Mouse (Mus musculus) liver, embryonic 14.5 days (tissue): ENCODE results near the gene Rbm39. TPM values are rescaled to one million over a fixed set of nuclear protein-coding genes. Genes with fewer than 3 reads are reported as not detected.

Experiments
- ATAC-seq: fragments of 200-750 bp; cut with Nextera tagmentation; 2 replicates; pipeline ENCODE4 v1.8.0; 2017; ENCODE audit warnings: moderate number of reproducible peaks, mild to moderate bottlenecking, moderate library complexity; ENCODE audit not compliant: insufficient read depth
- DNase-seq, 3 experiments: peaks; one replicate each; pipeline ENCODE4 v3.0.0-alpha.2; 2012 to 2013; ENCODE audit warnings: low read depth in 3 of 3, low spot score in 3 of 3
- H3K27ac ChIP-seq: fragments of 300-500 bp; sonication (generic); 2 replicates; pipeline ENCODE4 v1.5.1; 2014; ENCODE audit warnings: moderate library complexity, mild to moderate bottlenecking, control low read depth, inconsistent platforms
- H3K27me3 ChIP-seq: fragments of 300-500 bp; sonication (generic); 2 replicates; pipeline ENCODE4 v1.6.1; 2014; ENCODE audit warnings: mild to moderate bottlenecking, low read length, moderate library complexity; ENCODE audit not compliant: control insufficient read depth, insufficient read depth
- H3K36me3 ChIP-seq: fragments of 300-500 bp; sonication (generic); replicated peaks from 2 replicates; pipeline ENCODE4 v1.6.1; 2014; ENCODE audit warnings: low read depth; ENCODE audit not compliant: control insufficient read depth, insufficient read depth
- H3K4me1 ChIP-seq, 2 experiments: fragments of 200-500 bp in 1 of 2; fragments of 300-500 bp in 1 of 2; sonication (generic) in 1 of 2; replicated peaks; 2 replicates each; pipeline ENCODE4 v1.6.1; 2012 to 2014; ENCODE audit warnings: antibody characterized with exemption in 1 of 2, inconsistent platforms in 1 of 2, low read length in 1 of 2; ENCODE audit not compliant: control insufficient read depth in 2 of 2, insufficient read depth in 2 of 2
- H3K4me2 ChIP-seq: fragments of 300-500 bp; sonication (generic); 2 replicates; pipeline ENCODE4 v1.6.1; 2014; ENCODE audit warnings: low read depth, mild to moderate bottlenecking, control low read depth, moderate library complexity
- H3K4me3 ChIP-seq, 2 experiments: fragments of 200-500 bp in 1 of 2; fragments of 300-500 bp in 1 of 2; sonication (generic) in 1 of 2; 2 replicates each; pipeline ENCODE4 v1.5.1; 2012 to 2014; ENCODE audit warnings: low read depth in 2 of 2, low read length in 2 of 2, mild to moderate bottlenecking in 2 of 2, control low read depth in 1 of 2, inconsistent platforms in 1 of 2, moderate library complexity in 1 of 2; ENCODE audit not compliant: insufficient read depth in 1 of 2
- H3K9ac ChIP-seq: fragments of 300-500 bp; sonication (generic); replicated peaks from 2 replicates; pipeline ENCODE4 v1.6.1; 2014; ENCODE audit warnings: mild to moderate bottlenecking, control low read depth, moderate library complexity
- H3K9me3 ChIP-seq: fragments of 300-500 bp; sonication (generic); 2 replicates; pipeline ENCODE4 v1.6.1; 2016; ENCODE audit warnings: low read length, mixed read lengths; ENCODE audit not compliant: control insufficient read depth
- CTCF ChIP-seq: IDR thresholded peaks from 2 replicates; pipeline ENCODE4 v1.5.1; 2016; ENCODE audit warnings: antibody characterized with exemption, low read depth, control low read depth
- EP300 ChIP-seq: IDR thresholded peaks from 2 replicates; pipeline ENCODE4 v1.6.1; 2016; ENCODE audit warnings: antibody characterized with exemption, low read depth
- WGBS: fragments of 180-500 bp; shearing (Covaris S2); extraction: QIAGEN DNeasy Blood & Tissue Kit; methylation state at CpG from one replicate; pipeline ENCODE4 v1.1.7; 2014; ENCODE audit not compliant: insufficient replicate concordance; 5-methylcytosine and 5-hydroxymethylcytosine counted together
- polyA plus RNA-seq, 2 experiments: library from polyadenylated mRNA; depleted of rRNA in 1 of 2; stranded (reverse) in 1 of 2; unstranded in 1 of 2; fragments of >200 nt; fragmentation: Nextera tagmentation in 1 of 2; extraction: Ambion mirVana in 1 of 2; gene quantifications; 2 replicates each; pipeline versions ENCODE4 v1.2.1 to v1.2.3; 2012 to 2014

Rbm39 gene
- polyA plus RNA-seq, 2 experiments, result 69.5 to 207 TPM

DNA sequence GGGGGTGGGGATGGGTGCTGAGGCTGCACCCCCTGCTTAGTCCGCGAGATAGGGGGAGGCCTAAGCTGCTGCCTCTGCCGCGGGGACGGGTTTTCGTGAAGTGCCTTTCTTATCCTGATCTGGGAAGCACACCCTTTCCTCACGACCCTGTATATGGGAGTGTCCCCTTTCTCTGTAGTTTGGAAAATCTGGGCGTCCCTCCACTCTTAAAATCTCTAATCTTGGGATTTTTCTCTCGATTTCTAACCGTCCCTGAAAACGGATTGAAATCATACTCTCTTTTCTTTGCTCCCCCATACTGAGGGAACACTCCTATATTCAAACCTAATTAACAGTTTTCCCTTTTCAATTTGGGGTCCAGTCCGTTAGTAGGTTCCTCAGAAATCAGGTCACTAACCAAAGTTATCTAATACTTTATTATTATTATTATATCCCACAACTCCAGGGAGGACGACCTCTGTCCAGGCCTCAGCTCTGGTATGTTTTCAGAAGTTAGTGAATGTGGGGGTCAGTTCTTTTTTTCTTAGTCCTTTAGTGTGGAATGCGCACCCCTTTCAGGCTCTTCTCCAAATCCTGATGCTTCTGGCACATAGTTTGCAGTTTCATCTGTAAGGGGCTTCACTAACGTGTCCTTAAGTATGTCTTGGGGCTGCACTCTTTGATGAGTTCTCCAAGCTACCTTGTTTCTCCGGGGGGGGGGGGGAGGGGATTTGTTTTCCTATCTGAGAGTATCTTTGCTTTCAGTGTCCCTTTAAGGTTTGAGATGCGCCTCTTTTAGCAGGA, 17.3 kb upstream of the Rbm39 start:
- Histone ChIP-seq H3K27ac (peak overlapping the region; percentile 87), H3K36me3 (no peaks in the 10 kb centered on the region), H3K4me3 (peak overlapping the region; percentile 67 to 80), H3K9me3 (no peaks in the 10 kb centered on the region), H3K9ac (peak overlapping the region; percentile 81), H3K4me1 (peaks cover 21% of the 10 kb centered on the region in 2 experiments), H3K4me2 (peak overlapping the region; percentile 98), H3K27me3 (no peaks in the 10 kb centered on the region)
- TF ChIP-seq EP300 (no peak), CTCF (no peak)
- ATAC-seq, result no peak
- 8% methylated on average over 17 of the region's 17 CpGs for WGBS
- DNase-seq, result no peak

DNA sequence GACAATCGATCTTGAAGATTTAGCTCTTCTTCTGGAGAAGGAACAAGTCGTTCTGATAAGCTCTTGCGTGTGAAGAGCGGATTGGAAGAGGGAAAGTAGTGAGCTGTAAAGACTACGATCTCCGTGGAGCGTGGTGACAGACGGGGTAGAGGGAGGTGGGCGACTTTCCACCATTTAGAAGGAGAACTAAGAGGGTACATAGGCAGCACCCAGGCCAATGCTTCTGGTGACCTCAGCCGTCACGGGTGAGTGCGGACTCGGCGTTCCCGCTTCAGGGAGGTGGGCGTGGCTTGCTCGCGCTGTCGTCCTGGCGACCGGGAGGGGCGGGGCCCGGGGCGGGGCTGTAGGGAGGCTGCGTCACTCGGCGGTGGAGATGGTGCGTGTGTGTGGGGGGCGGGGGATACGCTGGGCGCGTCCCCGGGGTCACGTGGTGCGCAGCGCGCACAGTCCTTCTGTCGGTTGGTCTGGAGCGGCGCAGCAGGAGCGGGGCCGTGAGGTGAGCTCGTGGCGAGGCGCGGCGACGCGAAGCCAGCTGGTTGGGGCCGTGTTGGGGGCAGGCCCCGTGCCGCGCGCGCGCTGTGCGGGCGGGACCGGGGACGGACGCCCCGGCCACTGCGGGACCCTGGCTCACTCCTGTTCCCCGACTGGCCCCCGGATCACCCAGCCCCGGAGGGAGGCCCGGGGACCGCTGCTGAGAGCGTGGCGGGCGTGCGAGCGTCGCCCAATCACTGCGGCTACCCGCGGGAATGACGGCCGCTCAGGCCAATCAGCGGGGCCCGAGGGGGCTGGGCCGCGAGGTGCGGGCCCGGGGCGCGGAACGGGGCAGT, 16.5 kb upstream of the Rbm39 start, which contains the start of gene Phf20:
Phf20 (plus strand) TSS at position 165 of the 827 bp plus-strand sequence.
- H3K27ac ChIP-seq, result peak within 1 kb of the TSS; percentile 87
- no peaks in the 10 kb centered on the region for H3K27me3 ChIP-seq
- H3K9me3 ChIP-seq, result no peaks in the 10 kb centered on the region
- DNase-seq (peak; percentile 93 to 94 (median 94)), ATAC-seq (peak; percentile 98)
- H3K36me3 ChIP-seq, result no peaks in the 10 kb centered on the region
- H3K9ac ChIP-seq, result peak within 1 kb of the TSS; percentile 81
- peak within 1 kb of the TSS; percentile 98 for H3K4me2 ChIP-seq
- H3K4me3 ChIP-seq, result peak within 1 kb of the TSS; percentile 80
- TF ChIP-seq CTCF, result peak; percentile 24; the same call in 1 of the 2 replicates
- no peak for TF ChIP-seq EP300
- H3K4me1 ChIP-seq, result peaks cover 21% of the 10 kb centered on the region in 2 experiments
- under 1% methylated on average over 86 of the region's 88 CpGs for WGBS

DNA sequence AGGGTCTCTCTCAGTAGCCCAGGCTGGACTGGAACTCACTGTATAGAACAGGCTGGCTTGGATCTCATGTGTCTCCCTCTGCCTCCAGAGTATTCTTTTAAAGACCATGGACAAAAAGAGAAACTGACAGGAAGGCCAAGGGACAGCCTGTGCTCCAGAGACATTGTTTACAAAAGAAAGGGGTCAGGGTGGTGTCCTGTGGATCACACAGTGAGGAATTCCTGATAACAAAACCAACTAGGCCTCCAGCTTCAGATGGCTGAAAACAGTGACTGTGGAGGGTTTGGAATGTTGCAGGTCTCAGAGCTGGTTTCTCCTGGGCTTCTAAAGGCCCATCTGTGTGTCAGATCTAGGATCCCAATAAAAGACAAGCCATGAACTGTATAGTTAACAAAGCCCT, 14.5 kb upstream of the Rbm39 start:
- Histone ChIP-seq H3K4me3 (no peak overlapping the region), H3K9me3 (no peaks in the 10 kb centered on the region), H3K4me1 (peaks cover 21 to 29% of the 10 kb centered on the region in 2 experiments), H3K4me2 (no peak overlapping the region), H3K36me3 (no peaks in the 10 kb centered on the region), H3K9ac (no peak overlapping the region), H3K27ac (no peak overlapping the region), H3K27me3 (no peaks in the 10 kb centered on the region)
- ATAC-seq, result no peak
- TF ChIP-seq EP300 (no peak), CTCF (no peak)
- DNase-seq, result no peak

DNA sequence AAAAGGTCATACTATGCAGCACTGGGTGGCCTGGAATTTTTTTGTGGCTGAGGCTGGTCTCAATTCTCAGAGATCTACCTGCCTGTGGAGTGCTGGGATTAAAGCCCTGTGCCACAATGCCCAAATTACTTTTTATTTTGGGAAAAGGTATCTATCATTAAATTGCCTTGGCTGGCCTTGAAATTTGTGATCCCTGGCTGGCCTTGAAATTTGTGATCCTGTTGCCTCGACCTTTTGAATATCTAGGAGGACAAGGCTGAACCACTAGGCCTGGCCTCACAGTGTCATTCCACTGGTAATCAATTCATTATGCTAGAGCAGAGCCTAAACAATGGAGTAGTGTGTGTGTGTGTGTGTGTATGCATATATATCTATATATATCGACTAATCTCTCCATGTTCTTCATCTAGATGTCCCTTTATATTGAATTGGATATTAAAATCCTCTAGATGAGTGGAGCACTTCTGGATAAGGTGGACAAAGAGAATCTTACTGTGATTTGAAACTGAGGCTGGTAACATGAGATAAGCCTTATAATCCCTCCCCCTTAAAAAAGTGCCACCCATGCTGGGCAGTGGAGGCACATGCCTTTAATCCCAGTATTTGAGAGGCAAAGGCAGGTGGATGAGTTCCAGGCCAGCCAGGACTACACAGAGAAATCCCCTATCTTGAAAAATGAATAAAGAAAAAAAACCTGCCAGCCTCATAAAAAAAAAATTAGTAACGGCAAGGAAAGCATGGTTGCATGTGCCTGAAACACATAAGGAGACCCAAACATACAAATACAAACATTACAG, 13.2 kb upstream of the Rbm39 start:
- no peak overlapping the region for H3K4me2 ChIP-seq
- no peaks in the 10 kb centered on the region for H3K36me3 ChIP-seq
- 60% methylated on average over 3 of the region's 3 CpGs for WGBS
- no peaks in the 10 kb centered on the region for H3K27me3 ChIP-seq
- ATAC-seq (no peak), DNase-seq (no peak)
- H3K4me3 ChIP-seq, result no peak overlapping the region
- TF ChIP-seq CTCF (no peak), EP300 (no peak)
- peaks cover 18 to 24% of the 10 kb centered on the region in 2 experiments for H3K4me1 ChIP-seq
- H3K27ac ChIP-seq, result no peak overlapping the region
- no peaks in the 10 kb centered on the region for H3K9me3 ChIP-seq
- H3K9ac ChIP-seq, result no peak overlapping the region
